Mouse (Mus musculus) limb, embryonic 15.5 days (tissue): ENCODE results near the gene Ptprt. TPM values are rescaled to one million over a fixed set of nuclear protein-coding genes. Genes with fewer than 3 reads are reported as not detected.

ENCODE experiments used
- ATAC-seq: fragments of 200-750 bp; cut with Nextera tagmentation; 2 replicates; pipeline ENCODE4 v1.8.0; 2017; ENCODE audit warnings: low read depth, moderate TSS enrichment; ENCODE audit not compliant: insufficient number of reproducible peaks, low FRiP score, low TSS enrichment
- H3K27ac ChIP-seq: fragments of 300-500 bp; sonication (generic); 2 replicates; pipeline ENCODE4 v1.5.1; 2015; ENCODE audit warnings: moderate library complexity, mild to moderate bottlenecking, inconsistent platforms
- H3K27me3 ChIP-seq: fragments of 300-500 bp; sonication (generic); 2 replicates; pipeline ENCODE4 v1.6.1; 2015; ENCODE audit warnings: inconsistent platforms
- H3K36me3 ChIP-seq: fragments of 300-500 bp; sonication (generic); 2 replicates; pipeline ENCODE4 v1.6.1; 2015; ENCODE audit warnings: inconsistent platforms
- H3K4me1 ChIP-seq: fragments of 300-500 bp; sonication (generic); 2 replicates; pipeline ENCODE4 v1.6.1; 2015; ENCODE audit warnings: inconsistent platforms
- H3K4me2 ChIP-seq: fragments of 300-500 bp; sonication (generic); 2 replicates; pipeline ENCODE4 v1.6.1; 2015; ENCODE audit warnings: mild to moderate bottlenecking, inconsistent platforms
- H3K4me3 ChIP-seq: fragments of 300-500 bp; sonication (generic); 2 replicates; pipeline ENCODE4 v1.5.1; 2015; ENCODE audit warnings: mild to moderate bottlenecking, inconsistent platforms
- H3K9ac ChIP-seq: fragments of 300-500 bp; sonication (generic); 2 replicates; pipeline ENCODE4 v1.6.1; 2015; ENCODE audit warnings: inconsistent platforms
- H3K9me3 ChIP-seq: fragments of 300-500 bp; sonication (generic); 2 replicates; pipeline ENCODE4 v1.6.1; 2016; ENCODE audit warnings: inconsistent platforms
- WGBS: fragments of 180-500 bp; shearing (Covaris S2); methylation state at CpG from one replicate; pipeline ENCODE4 v1.1.7; 2015; 5-methylcytosine and 5-hydroxymethylcytosine counted together
- polyA plus RNA-seq: library from polyadenylated mRNA; unstranded; fragments of >200 nt; fragmentation: Nextera tagmentation; extraction: Ambion mirVana; gene quantifications from 2 replicates; pipeline ENCODE4 v1.2.1, GENCODE M21; 2015

The Ptprt gene
- polyA plus RNA-seq, 1 experiment from 2014 or later: 1.9 TPM

DNA sequence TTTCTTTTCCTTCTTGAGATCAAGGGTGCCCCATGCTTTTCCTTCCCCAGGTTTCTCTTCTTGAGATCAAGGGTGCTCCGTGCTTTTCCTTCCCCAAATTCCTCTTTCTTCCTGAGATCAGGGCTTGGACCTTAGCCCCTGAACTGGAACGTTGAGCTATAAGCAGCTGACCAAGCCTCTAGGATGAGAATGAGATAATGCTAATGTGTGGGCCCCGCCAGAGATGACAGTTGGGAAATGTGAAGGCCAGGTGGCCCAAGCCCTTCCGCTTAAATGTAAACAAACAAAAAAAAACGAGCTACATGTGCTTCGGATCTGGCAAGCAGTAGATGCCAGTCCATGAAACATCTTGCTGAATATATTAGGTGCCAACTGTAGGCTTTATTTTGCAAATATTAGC is 266.3 kb downstream of the Ptprt start:
- WGBS: 65% methylated on average over 6 of the region's 6 CpGs
- ATAC-seq: no peak
- no peak overlapping the region for H3K4me2 ChIP-seq

DNA sequence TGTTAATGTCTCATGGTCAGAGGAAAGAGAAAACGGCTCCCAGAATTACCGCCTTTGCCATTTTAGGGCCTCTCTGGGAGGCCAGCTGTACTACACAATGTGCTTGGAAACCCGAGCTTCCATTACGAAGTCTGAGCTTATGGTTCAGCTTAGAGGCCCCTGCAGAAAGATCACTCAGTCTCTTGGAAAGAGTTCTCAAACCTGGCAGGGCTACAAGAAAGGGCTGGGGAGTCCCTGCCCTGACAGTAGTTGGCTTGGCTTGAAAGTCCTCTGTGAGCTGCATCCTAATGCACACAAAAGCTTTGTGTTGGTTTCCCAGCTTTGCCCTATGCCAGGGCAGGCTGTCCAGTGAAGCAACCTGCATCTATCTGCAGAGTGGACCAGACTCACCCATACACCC is 269.1 kb downstream of the Ptprt start:
- ATAC-seq: no peak
- Histone ChIP-seq H3K4me2 (no peak overlapping the region), H3K27me3 (no peaks in the 10 kb centered on the region), H3K9ac (no peak overlapping the region), H3K4me3 (no peak overlapping the region), H3K4me1 (0 out of 2 replicates have a peak, but pooled peaks cover 4% of the 10 kb centered on the region), H3K27ac (no peak overlapping the region), H3K36me3 (no peaks in the 10 kb centered on the region), H3K9me3 (no peaks in the 10 kb centered on the region)
- 23% methylated on average over 4 of the region's 4 CpGs for WGBS

More for the DNA sequence above, 266.3 kb downstream of the Ptprt start:
- 0 out of 2 replicates have a peak, but pooled peaks cover 4% of the 10 kb centered on the region for H3K4me1 ChIP-seq
- H3K4me3 ChIP-seq: no peak overlapping the region
- no peak overlapping the region for H3K9ac ChIP-seq
- H3K36me3 ChIP-seq: no peaks in the 10 kb centered on the region
- H3K27ac ChIP-seq: no peak overlapping the region
- H3K27me3 ChIP-seq: no peaks in the 10 kb centered on the region
- no peaks in the 10 kb centered on the region for H3K9me3 ChIP-seq

DNA sequence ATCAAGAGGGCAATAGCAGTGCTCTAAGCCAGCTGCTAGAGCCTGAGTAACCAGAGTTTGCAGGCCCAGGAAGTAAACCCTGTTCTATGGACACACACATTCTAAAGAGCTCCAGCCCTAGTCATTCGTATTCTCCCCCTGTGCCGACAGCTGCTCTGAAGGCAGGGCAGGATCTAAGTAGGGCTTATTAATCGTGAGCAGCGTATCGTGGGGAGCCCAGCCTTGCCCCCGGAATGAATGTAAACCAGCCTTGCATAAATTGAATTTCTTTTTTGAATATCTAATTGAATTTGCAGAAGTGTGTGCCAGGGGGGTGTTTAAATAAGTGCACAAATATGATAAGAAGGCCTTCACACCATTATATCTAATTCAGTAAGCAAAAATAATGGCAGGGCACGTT is 283.6 kb downstream of the Ptprt start:
- no peak for ATAC-seq
- Histone ChIP-seq H3K27ac (no peak overlapping the region), H3K9me3 (no peaks in the 10 kb centered on the region), H3K36me3 (no peaks in the 10 kb centered on the region), H3K4me1 (no peaks in the 10 kb centered on the region), H3K4me2 (no peak overlapping the region), H3K9ac (no peak overlapping the region), H3K27me3 (no peaks in the 10 kb centered on the region), H3K4me3 (no peak overlapping the region)
- 73% methylated on average over 7 of the region's 7 CpGs for WGBS

DNA sequence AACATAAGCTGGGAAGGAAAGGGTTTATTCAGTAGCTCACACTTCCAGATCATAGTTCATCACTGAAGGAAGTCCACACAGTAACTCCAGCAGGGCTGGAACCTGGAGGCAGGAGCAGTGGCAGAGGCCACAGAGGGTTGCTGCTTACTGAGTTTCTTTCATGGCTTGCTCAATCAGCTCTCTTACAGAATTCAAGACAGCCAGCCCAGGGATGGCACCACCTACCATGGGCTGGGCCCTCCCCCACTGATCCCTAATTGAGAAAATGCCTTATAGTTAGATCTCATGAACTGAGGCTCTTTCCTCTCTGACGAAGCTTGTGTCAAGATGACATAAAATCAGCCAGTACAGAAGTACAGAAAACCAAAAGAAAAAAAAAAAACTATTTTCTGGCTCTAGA is 311.9 kb downstream of the Ptprt start:
- Histone ChIP-seq H3K4me3 (no peak overlapping the region), H3K27me3 (no peaks in the 10 kb centered on the region), H3K9ac (no peak overlapping the region), H3K9me3 (no peaks in the 10 kb centered on the region), H3K4me2 (no peak overlapping the region), H3K36me3 (no peaks in the 10 kb centered on the region), H3K4me1 (no peaks in the 10 kb centered on the region), H3K27ac (no peak overlapping the region)
- ATAC-seq: no peak
- 69% methylated on average over 1 of the region's 1 CpGs for WGBS

DNA sequence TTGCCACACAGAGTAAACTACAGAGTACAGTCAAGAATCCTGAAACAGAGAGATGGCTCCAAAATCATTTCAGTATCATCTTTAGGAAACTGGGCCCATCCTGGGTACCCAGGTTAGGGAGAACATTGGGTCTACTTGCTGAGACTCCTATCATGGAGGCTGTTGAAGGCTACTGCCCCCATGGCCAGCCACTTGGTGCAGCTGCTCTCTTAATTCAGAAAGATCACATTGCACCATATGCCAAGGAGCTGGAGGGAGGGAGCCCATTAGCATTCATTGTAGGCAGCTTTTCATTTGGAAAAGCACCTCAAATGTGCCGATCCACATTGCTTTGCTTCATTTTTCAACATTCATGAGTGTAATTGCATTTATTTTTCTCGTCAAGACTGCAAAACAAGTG is 319.1 kb downstream of the Ptprt start:
- Histone ChIP-seq H3K9ac (no peak overlapping the region), H3K9me3 (no peaks in the 10 kb centered on the region), H3K4me3 (no peak overlapping the region), H3K4me1 (no peaks in the 10 kb centered on the region), H3K4me2 (no peak overlapping the region), H3K27ac (no peak overlapping the region), H3K27me3 (no peaks in the 10 kb centered on the region), H3K36me3 (no peaks in the 10 kb centered on the region)
- no peak for ATAC-seq
- WGBS: 66% methylated on average over 2 of the region's 2 CpGs

DNA sequence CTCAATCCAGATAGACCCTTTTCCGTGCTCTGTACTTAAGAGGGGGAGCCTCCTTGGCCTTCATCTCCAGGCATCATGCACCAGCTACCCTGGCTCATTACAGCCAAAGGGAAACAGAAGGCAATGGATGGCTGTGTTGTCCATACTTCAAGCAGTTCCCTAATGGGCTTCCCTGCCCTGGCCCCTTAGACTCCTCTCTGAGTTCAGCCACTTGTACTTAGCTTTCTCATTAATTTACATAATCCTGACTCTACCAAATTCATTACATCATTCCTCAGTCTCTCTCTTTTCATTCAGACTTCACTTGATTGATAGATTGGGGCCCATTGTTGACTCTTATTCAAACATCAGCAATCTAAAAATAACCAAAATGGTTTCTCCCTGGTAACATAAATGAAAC is 320.7 kb downstream of the Ptprt start:
- no peak overlapping the region for H3K4me3 ChIP-seq
- H3K4me1 ChIP-seq: no peaks in the 10 kb centered on the region
- no peak overlapping the region for H3K27ac ChIP-seq
- 66% methylated on average over 1 of the region's 1 CpGs for WGBS
- H3K27me3 ChIP-seq: no peaks in the 10 kb centered on the region
- ATAC-seq: no peak
- H3K4me2 ChIP-seq: no peak overlapping the region
- H3K9me3 ChIP-seq: no peaks in the 10 kb centered on the region
- H3K9ac ChIP-seq: no peak overlapping the region
- no peaks in the 10 kb centered on the region for H3K36me3 ChIP-seq

DNA sequence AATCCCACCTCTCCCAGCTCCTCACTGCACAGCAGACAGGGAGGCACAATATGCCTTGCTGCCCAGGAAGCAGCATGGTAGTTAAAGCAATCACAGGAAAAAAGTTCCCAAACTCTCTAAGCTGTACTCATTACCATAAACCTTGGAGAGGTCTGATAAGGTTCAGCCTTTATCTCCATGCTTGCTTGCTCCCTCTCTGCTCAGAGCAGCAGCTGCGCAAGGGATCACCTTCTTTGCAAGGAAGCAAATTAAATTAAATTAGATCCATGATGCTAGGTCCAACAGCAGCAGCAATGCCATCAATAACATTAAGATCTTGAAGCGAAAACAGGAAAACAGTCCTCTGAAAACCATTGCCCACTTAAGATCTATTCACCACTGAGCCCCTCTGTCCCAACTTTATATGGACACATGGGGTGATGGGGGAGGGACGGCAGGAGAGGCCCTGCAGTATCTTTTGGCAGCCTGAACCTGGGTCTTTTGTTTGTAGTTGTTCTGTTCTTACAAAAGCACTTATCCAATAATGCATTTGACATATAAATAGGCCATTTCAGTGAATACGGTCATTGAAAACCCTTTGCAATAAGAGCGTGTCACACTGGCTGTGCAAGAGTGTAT is 328.8 kb downstream of the Ptprt start:
- WGBS: 65% methylated on average over 5 of the region's 5 CpGs
- no peak overlapping the region for H3K9ac ChIP-seq
- H3K36me3 ChIP-seq: no peaks in the 10 kb centered on the region

DNA sequence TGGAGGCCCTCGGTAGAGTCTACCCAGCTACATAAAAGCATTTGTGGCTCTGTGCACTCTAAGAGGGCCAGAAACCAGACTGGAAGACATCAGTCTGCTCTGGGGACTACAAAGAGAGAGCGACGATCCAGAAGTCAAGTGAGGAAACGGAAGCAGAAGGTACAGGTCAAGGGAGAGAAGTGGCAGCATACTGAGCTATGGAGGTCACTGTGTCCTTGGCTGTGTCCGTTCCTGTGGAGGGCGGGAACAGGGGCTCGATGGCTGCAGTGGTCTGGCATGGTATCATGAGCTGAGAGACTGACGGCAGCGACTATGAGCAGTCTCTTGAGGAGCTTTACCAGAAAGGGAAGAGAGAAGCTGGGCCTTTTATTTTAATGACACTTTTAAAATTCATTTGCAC is 331.5 kb downstream of the Ptprt start:
- no peak overlapping the region for H3K9ac ChIP-seq
- no peak overlapping the region for H3K27ac ChIP-seq
- no peaks in the 10 kb centered on the region for H3K9me3 ChIP-seq
- no peaks in the 10 kb centered on the region for H3K27me3 ChIP-seq
- H3K4me3 ChIP-seq: no peak overlapping the region
- H3K36me3 ChIP-seq: no peaks in the 10 kb centered on the region
- no peak overlapping the region for H3K4me2 ChIP-seq
- no peaks in the 10 kb centered on the region for H3K4me1 ChIP-seq
- no peak for ATAC-seq
- WGBS: 86% methylated on average over 9 of the region's 9 CpGs

More for the DNA sequence above, 328.8 kb downstream of the Ptprt start:
- Histone ChIP-seq H3K4me2 (no peak overlapping the region), H3K9me3 (no peaks in the 10 kb centered on the region), H3K4me1 (no peaks in the 10 kb centered on the region), H3K27ac (no peak overlapping the region), H3K4me3 (no peak overlapping the region), H3K27me3 (no peaks in the 10 kb centered on the region)
- ATAC-seq: no peak

DNA sequence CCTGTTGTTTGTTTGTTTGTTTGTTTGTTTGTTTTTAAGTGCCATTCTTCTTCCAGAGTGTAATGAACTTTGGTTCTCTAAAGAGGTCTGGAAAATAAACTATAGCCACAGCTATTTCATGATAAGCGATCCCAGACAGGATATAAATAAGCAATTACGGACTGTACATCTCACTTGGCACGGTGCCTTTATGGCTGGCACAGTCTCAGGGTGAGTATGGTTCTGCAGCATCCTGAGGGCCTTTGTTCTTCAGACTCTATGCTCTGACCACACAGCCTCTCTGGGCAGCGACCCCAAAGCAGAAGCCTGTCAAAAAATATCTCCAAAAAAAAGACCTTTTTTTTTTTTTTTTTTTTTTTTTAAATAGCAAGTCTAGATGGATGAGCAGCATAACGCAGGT is 338.5 kb downstream of the Ptprt start:
- WGBS: 74% methylated on average over 5 of the region's 5 CpGs
- no peak overlapping the region for H3K4me2 ChIP-seq

DNA sequence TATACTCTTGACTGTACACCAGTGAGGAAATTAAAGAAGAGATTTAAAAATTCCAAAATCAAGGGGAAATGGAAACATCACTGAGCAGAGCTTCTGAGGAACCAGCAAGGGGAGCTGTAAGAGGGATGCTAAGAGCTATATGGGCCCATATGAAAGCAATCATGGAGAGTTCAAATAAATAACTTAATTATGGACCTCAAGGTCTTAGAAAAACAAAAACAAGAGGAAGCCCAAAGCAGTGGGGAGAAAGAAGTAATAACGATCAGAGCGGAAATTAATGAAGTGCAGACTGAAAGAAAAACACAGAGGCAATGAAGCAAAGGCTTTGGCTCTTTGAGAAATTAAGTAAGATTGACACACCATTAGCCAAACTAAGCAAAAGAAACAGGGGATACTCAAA is 353.0 kb downstream of the Ptprt start:
- Histone ChIP-seq H3K27me3 (no peaks in the 10 kb centered on the region), H3K4me1 (no peaks in the 10 kb centered on the region), H3K27ac (no peak overlapping the region), H3K9me3 (no peaks in the 10 kb centered on the region), H3K4me2 (no peak overlapping the region), H3K36me3 (no peaks in the 10 kb centered on the region), H3K9ac (no peak overlapping the region), H3K4me3 (no peak overlapping the region)
- no peak for ATAC-seq
- WGBS: 39% methylated on average over 2 of the region's 2 CpGs

More for the DNA sequence above, 338.5 kb downstream of the Ptprt start:
- Histone ChIP-seq H3K4me1 (no peaks in the 10 kb centered on the region), H3K36me3 (no peaks in the 10 kb centered on the region), H3K27ac (no peak overlapping the region), H3K4me3 (no peak overlapping the region), H3K9ac (no peak overlapping the region), H3K9me3 (no peaks in the 10 kb centered on the region), H3K27me3 (no peaks in the 10 kb centered on the region)
- no peak for ATAC-seq

DNA sequence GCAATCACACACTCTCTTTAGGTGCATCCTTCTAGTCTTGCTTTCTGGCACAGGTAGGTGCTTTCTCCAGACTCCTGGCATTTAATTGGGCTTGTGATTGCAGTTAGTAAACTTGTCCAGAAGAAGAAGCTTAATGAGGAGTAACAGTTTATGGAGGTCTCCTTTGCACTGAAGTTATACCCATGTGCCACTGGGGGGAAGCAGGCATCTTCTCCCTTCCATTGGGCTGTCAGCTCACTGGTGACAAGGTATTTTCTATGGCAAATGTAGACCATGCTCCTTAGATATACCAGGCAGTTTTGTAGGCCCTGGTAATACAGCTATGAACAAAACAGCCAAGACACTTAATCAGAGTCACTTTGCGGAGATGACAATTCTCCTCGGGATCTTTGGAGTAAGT is 366.9 kb downstream of the Ptprt start:
- WGBS: 90% methylated on average over 2 of the region's 2 CpGs
- Histone ChIP-seq H3K4me3 (no peak overlapping the region), H3K27me3 (no peaks in the 10 kb centered on the region), H3K9me3 (peaks cover 4% of the 10 kb centered on the region; the same call in 1 of the 2 replicates), H3K4me1 (no peaks in the 10 kb centered on the region), H3K9ac (no peak overlapping the region), H3K36me3 (no peaks in the 10 kb centered on the region), H3K27ac (no peak overlapping the region), H3K4me2 (no peak overlapping the region)
- no peak for ATAC-seq

DNA sequence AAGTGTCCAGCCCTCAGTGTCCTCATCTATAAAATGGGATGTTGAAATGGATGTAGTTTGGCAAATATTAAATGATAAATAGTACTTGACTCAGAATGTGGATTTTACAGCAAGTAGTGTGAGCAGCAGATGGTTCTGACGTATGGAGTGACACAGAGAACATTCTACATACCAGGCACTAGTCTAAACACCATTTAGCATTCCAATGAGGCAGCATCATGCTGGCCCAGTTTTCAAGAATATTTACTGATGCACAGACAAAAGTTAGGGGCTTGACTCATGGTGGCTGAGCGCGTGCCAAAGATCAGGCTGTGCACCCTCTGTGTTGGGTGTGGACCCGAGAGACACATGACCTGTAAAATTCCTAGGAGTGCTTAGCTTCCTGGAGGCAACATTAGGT is 378.3 kb downstream of the Ptprt start:
- no peak overlapping the region for H3K9ac ChIP-seq
- WGBS: 78% methylated on average over 4 of the region's 4 CpGs
- ATAC-seq: no peak
- H3K27ac ChIP-seq: no peak overlapping the region
- no peaks in the 10 kb centered on the region for H3K27me3 ChIP-seq
- no peaks in the 10 kb centered on the region for H3K9me3 ChIP-seq
- no peaks in the 10 kb centered on the region for H3K4me1 ChIP-seq
- H3K36me3 ChIP-seq: no peaks in the 10 kb centered on the region
- H3K4me2 ChIP-seq: no peak overlapping the region
- no peak overlapping the region for H3K4me3 ChIP-seq

DNA sequence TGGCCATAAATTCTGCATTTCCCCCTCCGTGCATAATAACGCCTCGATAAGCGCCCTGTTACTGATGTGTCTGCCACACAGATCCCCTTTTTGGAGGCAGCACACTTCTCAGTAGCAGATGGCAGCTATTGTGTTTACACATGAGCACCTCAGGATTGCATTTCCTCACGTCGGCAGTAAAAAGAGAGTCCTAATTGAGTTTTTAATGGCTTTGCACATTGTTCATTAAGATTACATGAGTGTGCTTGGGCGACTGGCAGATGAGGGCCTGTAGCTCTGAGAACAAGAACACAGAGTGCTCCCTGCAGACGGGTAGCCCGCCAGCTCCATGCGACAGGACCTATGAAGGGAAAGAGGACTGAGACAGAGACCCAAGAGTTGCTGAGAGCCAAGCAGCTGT is 378.8 kb downstream of the Ptprt start:
- no peaks in the 10 kb centered on the region for H3K27me3 ChIP-seq
- 33% methylated on average over 10 of the region's 10 CpGs for WGBS
- H3K9me3 ChIP-seq: no peaks in the 10 kb centered on the region
- no peak overlapping the region for H3K9ac ChIP-seq
- ATAC-seq: no peak
- H3K4me1 ChIP-seq: no peaks in the 10 kb centered on the region
- no peak overlapping the region for H3K27ac ChIP-seq
- H3K36me3 ChIP-seq: no peaks in the 10 kb centered on the region
- H3K4me3 ChIP-seq: no peak overlapping the region
- H3K4me2 ChIP-seq: no peak overlapping the region
